Mouse (Mus musculus) hematopoietic multipotent progenitor cell, adult 10-12 weeks (in vitro differentiated cells): Measurements from ENCODE around the gene Skint5. TPM values are rescaled to one million over a fixed set of nuclear protein-coding genes. Genes with fewer than 3 reads are reported as not detected.

Experiments
- polyA plus RNA-seq: library from polyadenylated mRNA; stranded (reverse); fragments of >175 nt; gene quantifications from 2 replicates; pipeline ENCODE4 v1.2.3, GENCODE M21; 2012; ENCODE audit warnings: low replicate concordance

Skint5 gene
- not detected in 2 replicates for polyA plus RNA-seq

DNA sequence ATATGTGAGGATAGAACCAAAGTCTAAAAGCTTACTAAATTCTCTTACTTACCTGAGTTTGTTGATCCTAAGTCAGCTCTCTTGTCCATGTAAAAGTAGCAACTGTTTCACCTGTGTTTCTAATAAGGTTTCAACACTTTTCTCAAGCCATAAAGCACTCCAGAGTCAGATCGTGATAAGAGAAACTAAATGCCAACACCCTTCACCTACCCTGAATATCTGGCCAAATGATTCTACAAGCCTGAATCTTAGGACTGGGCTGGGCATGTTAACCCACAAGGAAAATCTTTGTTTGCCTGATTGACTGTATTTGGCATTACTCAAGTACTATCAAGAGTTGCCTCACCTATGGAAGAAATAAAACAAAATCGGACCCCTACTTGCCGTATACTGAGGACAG, at the start of gene Skint5:
Skint5 (minus strand) TSS at position 101 of the 400 bp plus-strand sequence.

Other genes starting within 250 kb of the Skint5 start
- gene Skint11, start 163.9 kb upstream of the Skint5 start, polyA plus RNA-seq, result not detected in 2 replicates